Mouse (Mus musculus) adipocyte (in vitro differentiated cells): Measurements from ENCODE around the gene Pbrm1.

Source experiments
- DNase-seq: peaks from one replicate; pipeline ENCODE4 v3.0.0-alpha.2; 2016; ENCODE audit warnings: low spot score

Pbrm1 gene

GRCm38 (mm10) chr14:31079313-31080028 is 60.5 kb downstream of the Pbrm1 start:
- peak; percentile 64 for DNase-seq

DNA sequence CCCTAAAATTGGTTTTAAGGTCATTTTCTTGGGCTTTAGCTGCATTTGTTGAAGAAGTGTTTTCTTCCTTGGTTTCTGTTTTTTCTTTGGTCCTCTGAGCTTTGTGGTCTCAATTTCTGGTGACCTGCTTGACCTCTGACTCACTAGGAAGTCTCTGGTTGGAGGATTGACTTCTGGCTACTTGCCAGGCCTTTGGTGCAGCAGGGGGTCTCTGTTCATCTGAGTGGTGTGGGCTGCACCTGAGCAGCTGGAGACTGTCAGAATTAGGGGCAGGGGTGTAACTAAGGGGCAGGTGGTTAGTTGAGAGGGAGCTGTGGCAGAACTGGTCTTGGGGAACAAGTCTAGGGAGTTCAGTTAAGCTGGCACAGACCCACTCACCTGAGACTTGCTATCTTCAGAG is 62.2 kb downstream of the Pbrm1 start:
- DNase-seq: no peak

DNA sequence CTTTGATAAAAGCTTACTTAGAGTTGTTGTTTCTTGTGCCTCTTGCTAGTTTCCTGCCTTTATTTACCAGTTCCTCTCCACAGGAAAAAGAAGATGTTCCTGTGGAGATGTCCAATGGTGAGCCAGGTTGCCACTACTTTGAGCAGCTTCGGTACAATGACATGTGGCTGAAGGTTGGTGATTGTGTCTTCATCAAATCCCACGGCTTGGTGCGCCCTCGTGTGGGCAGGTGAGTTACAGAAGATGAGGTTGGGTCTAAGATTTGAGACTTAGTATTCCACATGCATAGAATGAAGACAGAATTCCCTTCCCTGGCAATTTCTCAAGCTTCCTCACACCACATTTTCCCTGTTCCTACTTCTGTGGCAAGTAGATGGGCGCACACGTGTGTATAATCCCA is 68.5 kb downstream of the Pbrm1 start:
- DNase-seq: no peak

- DNase-seq: no peak
Measured at GRCm38 (mm10) chr14:31088515-31088914, 69.6 kb downstream of the Pbrm1 start.

- DNase-seq: no peak
Measured at GRCm38 (mm10) chr14:31089918-31090317, 71.0 kb downstream of the Pbrm1 start.

DNA sequence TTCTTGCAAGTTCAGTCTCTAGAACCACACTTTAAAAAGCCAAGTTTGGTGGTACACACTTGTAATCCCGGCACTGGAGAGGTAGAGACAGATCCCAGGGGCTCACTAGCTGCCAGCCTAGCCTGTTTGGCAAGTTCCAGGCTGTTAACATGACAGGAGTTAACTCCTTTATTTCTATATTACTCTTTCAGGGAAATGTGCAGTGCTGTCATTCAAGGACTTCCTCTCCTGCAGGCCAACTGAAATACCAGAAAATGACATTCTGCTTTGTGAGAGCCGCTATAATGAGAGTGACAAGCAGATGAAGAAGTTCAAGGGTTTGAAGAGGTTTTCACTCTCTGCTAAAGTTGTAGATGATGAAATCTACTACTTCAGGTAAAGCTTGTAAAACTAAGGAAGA is 86.2 kb downstream of the Pbrm1 start:
- DNase-seq: no peak

DNA sequence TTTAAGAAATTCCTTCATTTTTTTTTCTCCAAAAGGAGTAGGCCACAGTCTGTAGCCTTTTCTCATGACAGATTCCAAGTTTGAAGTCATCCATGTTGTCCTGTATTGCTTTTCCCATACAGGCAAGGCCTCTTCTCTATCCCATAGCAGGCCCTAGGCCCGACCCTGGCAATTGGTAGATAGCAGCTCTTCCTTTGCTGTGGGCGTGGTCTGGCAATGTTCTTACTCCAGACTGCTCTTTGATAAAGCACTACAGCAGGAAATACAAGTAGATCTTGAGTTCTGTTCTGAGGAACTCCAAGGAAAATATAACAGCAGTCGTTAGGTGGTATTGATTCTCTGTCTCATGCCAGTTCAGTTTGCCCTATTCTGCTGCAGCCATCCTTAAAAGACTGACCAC is 91.7 kb downstream of the Pbrm1 start:
- no peak for DNase-seq

DNA sequence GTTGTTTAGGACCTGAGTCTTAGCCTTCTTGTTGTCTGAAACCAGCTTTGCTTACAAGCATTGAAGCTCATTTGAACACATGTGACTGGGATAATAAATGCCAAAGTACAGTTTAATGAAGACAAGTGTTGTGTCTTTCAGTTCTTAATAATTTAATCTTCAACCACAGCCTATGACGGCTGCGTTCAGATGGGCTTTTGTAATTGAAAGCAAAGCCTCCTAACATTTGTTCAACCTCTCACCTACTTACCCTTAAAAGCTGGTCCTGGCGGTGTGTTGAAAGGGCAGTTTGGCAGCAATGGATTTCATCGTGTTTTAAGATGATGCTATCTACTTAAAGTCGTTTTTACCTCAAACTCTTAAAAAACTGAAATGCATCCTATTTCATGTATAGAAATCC is 93.2 kb downstream of the Pbrm1 start:
- no peak for DNase-seq

DNA sequence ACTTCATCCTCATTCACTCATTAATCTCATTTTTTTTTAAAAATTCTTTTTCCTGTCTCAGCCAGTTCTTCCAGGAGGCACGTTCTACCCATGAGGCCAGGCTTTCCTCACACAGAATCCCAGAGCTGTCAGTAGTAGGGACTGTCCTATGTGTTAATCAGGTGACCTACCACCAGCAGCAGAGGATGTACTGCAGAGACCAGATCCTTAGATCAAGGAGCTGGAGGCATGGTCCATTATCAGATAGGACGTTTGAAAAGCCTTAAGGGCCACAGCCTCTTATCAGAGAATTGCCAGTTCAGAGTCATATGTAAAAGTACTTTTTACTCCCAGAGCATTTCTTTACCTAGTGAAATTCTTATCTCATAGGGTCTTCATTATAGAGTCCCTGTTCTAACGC is 95.1 kb downstream of the Pbrm1 start:
- no peak for DNase-seq

GRCm38 (mm10) chr14:31115522-31115921 is 96.6 kb downstream of the Pbrm1 start:
- DNase-seq: no peak

DNA sequence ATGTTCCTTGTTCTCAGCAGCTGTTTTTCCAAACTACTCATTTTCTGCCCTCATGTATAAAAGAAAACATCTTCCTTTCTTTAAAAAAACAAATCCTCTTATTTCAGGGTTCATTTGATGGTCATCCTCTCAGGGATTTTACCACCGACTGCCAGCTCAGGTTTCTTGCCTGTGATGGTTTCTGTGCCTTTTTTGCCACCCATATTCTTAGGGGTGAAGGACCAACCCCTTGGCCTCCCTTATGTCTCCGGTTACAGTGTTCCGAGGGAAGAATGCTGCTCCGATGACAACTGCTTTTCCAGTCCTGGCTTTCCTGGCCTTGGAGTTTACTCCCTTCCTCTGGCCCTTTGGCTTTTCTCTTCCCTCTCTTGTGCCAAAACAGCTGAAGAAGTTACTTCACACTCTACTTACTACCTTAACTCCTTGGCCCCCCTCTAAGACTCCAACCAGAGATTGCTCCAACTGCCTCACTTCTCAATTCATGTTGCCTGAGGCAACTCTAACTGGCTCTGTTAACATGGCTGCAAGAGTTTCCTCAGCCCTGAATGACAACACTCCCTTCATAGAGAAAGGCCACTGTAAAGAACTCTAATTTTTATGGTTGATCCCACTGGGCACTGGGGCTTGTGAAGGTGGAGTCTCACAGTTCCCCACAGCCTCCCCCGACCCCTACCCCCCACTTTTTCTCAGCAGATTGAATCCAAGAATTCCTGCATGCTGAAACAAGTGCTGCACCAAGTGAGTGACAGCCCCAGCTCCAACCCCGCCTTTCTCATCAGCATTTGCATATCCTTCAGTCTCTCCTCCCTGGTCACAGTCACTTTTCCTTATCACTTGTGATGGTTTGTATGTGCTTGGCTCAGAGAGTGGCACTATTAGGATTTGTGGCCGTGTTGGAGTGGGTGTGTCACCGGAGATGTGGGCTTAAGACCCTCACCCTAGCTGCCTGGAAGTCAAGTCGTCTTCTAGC is 106.5 kb downstream of the Pbrm1 start:
- peak; percentile 37 for DNase-seq

- DNase-seq: no peak
Measured at GRCm38 (mm10) chr14:31126826-31127225, 107.9 kb downstream of the Pbrm1 start.

GRCm38 (mm10) chr14:31128101-31128825 is 109.3 kb downstream of the Pbrm1 start:
- peak; percentile 70 for DNase-seq

- peak; percentile 97 for DNase-seq
Measured at GRCm38 (mm10) chr14:31128826-31129219, 109.9 kb downstream of the Pbrm1 start, which contains the start of gene Smim4. Gene Smim4, minus strand, starts transcription at chr14:31128956.

GRCm38 (mm10) chr14:31129326-31130235 is 110.6 kb downstream of the Pbrm1 start:
- DNase-seq: no peak

GRCm38 (mm10) chr14:31130236-31131220 is 111.6 kb downstream of the Pbrm1 start, which contains the start of gene Nt5dc2:
Gene Nt5dc2, plus strand, starts transcription at chr14:31131053.
- peak; percentile 45 for DNase-seq

DNA sequence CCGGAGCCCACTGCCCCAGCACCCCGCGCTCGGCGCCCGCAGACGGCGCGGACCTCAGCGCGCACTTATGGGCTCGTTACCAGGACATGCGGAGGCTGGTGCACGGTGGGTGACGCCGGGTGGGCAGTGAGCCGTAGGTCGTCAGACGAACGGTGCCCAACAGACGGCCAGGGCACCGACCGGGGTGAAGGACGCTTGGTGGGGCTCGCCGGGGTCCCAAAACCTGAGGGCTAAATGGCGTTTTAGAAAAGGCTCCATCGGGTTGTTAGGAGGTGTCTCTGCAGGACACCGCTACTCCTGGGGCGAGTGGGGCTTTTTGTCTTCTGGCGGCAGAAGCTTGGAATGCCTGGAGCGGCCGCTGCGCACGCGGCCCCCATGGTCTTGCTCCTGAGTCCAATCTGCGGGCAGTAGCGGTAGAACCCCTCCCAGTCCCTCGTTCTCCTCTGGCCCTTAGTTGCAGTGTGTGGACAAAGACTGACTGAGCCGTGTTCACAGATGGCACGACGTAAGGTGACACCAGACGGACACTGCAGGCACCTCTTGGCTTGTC is 112.4 kb downstream of the Pbrm1 start:
- DNase-seq: no peak

DNA sequence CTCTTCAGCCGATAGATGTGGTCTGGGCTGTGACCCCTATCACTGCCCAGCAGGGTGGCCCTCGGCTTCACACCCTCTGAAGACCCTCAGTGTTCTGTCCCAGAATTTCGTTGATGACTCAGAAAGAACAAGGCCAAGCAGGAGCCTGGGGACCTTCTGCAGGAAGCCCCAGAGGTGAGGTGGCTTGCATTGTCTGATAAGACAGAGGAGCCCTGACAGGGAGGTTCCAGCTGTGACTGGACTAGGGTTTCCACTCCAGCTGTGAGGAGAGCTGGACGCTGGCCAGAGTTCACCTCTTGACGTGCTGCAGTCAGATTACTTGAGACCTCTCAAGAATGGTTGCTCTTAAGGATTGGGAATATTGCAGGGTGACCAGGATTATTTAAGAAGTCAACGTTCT is 113.1 kb downstream of the Pbrm1 start:
- DNase-seq: no peak

DNA sequence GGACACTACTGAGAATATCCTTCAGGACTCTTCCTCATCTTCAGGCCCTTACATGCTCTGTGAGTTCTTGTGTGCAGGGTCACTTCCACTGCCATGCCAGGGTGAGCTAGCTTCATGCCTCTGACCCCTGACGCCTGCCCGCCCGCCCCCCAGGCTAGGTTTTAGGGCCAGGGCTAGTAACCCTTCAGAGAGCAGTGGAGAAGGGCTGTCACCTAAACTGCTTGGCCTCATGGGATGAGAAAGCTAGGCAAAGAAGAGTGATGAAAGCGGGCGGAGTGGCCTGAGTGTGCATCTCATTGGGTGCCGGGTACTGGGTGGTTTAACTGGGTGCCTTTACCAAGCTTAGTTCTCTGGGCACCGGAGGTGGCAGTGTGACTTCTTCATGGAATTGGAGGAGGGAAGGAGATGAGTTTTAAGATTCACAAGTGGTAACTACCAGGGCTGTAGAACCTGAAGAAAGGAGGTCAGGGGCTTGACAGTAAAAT is 113.6 kb downstream of the Pbrm1 start:
- DNase-seq: no peak
